Mouse (Mus musculus) adipocyte (in vitro differentiated cells): ENCODE measurements around the gene BC028528.
"Not testable (repeated sequence)": the region's sequence is repeated elsewhere in the genome, so short reads cannot be mapped to it uniquely, and the experiment has no call there.

Experiments
- DNase-seq: peaks from one replicate; pipeline ENCODE4 v3.0.0-alpha.2; 2016; ENCODE audit warnings: low spot score

BC028528 gene

DNA sequence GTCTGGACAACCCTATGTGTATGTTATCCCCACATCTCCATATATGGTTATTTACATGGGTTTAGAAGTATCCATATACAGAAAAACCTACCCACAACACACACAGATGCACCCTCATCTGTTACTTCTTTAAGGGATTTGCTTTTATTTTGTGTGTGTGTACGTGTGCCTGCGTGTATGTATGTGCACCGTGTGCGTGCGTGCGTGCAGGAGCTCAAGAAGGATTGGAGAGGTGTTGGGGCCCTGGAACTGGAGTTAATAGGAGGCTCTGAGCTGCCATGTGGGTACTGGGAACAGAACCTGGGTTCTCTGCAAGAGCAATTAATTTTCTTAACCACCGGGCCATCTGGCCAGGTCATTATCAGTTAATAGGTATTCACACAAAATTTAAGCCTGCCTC is 19.8 kb downstream of the BC028528 start:
- DNase-seq: no peak

- DNase-seq: peak; percentile 89
These were observed 20.4 kb downstream of the BC028528 start, which contains the start of gene Mrps21 for GRCm38 (mm10) chr3:95871392-95871867. Mrps21 (minus strand) TSS chr3:95871519.

GRCm38 (mm10) chr3:95870976-95871375 is 20.8 kb downstream of the BC028528 start:
- DNase-seq: no peak

GRCm38 (mm10) chr3:95867408-95867807 is 24.4 kb downstream of the BC028528 start:
- DNase-seq: no peak

- DNase-seq: no peak
These were observed 25.7 kb downstream of the BC028528 start for GRCm38 (mm10) chr3:95866071-95866470.

- no peak for DNase-seq
These were observed 26.2 kb downstream of the BC028528 start for GRCm38 (mm10) chr3:95865571-95865970.

DNA sequence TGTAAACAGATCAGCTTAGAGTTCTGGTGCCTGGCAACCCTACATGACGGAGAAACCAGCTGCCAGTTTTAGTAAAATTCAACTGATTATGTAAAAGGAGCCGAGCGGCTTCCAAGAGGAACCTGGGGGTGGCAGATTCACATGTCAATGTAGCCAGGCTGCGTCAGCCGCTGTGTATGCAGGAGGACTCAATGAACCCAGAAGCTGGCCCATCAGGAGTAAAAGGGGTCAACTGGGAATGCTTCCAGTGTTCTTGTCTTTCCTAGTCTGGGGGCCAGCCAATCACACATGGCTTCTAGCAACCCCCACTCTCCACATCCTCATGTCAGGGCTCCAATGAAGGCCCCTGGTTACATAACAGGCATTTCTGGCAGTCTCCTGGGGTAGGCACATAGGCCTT is 26.8 kb downstream of the BC028528 start:
- no peak for DNase-seq

DNA sequence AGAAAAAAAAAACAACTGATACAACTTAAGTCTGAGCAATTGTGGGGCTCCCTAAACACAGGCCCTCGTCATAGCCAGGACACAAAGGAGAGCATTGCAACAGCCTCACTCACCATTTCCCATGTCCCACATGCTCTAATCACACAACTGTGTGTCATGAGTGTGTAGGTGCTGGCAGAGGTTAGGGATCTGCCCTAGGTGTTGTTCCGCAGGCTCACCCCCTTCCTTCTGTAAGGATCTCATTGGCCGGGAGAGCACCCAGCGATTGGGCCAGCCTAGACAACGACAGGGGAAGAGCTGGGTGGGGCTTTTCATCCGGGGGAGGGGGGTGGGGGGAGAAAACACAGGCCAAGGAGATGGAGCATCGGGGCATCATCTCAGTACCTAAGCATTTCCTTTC is 28.2 kb downstream of the BC028528 start:
- DNase-seq: no peak

- DNase-seq: peak; percentile 71
These were observed 30.0 kb downstream of the BC028528 start for GRCm38 (mm10) chr3:95861796-95862195.

DNA sequence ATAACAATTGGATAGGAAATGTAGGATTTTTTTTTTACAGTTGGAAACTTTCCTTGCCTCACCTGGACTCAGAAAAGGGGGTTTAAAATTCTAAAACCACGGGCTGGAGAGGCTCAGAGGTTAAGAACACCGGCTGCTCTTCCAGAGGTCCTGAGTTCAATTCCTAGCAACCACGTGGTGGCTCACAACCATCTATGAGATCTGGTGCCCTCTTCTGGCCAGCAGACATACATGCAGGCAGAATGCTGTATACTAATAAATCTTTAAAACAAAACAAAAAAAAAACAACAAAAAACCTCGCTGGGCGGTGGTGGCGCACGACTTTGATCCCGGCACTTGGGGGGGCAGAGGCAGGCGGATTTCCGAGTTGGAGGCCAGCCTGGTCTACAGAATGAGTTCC is 30.6 kb downstream of the BC028528 start:
- no peak for DNase-seq

DNA sequence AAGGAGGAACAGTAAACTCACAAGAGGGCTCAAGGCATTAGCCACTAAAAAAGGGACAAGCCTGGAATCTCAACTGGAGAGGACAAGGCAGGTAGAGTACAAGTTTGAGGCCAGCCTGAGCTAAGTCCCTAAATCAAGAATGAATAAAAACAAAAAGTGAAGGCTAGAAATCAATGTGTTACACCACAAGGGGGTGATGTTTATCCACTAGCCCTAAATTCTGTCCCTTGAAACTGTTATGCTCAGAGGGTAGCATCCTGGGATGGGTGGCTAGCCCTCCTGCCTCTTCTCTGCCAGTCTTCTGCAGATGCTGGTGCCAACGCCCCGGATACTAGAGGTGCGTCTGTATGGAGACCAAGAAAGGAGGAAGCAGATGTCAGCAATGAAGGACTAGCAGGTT is 31.5 kb downstream of the BC028528 start:
- DNase-seq: no peak

DNA sequence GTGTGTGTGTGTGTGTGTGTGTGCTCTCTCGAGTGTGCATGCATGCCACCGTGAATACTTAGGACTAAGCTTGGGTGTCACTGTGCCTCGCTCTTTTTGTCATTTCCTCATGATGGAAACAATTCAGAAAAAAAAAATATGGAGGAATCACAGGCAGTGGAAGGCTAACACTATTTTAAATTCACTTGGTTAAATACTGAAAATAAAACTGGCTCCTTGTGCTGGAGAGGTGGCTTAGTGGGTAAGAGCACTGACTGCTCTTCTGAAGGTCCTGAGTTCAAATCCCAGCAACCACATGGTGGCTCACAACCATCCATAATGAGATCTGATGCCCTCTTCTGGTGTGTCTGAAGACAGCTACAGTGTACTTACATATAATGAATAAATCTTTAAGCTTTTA is 33.5 kb downstream of the BC028528 start:
- not testable (repeated sequence) for DNase-seq

DNA sequence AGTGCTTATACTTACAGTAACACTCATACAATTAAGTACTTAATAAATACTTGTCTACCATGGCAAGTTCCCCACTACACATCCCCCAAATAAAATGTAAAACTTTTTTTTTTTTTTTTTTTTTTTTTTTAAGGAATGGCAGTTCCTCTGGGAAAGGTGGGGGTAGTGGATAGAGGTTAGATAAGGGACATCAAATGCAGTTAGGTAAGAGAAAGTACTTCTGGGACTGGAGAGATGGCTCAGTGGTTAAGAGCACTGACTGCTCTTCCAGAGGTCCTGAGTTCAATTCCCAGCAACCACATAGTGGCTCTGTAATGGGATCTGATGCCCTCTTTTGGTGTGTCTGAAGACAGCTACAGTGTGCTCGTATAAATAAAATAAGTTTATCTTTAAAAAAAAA is 34.8 kb downstream of the BC028528 start:
- not testable (repeated sequence) for DNase-seq

DNA sequence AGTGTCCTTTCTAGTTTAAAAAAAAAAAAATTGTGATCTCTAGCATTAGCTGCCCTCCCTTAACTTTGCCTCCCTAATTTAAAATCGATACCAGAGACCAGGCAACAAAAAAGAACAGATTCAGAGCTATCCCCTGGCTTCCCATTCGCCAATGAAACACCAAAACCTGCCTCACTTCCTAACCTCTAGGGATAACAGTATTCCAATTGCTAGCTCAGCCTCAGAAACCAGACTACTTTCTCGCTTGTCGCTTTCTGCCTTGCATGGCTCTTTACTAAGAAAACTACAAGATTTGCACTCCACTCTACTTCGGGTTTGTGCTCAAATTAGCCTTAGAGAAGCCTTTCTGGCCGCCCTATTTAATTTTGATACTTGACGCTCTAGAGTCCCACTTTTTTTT is 35.7 kb downstream of the BC028528 start:
- DNase-seq: no peak

- DNase-seq: peak; percentile 93
These were observed 36.2 kb downstream of the BC028528 start, which contains the start of gene Prpf3 for GRCm38 (mm10) chr3:95855502-95856089. Prpf3 (minus strand) TSS chr3:95855885.

DNA sequence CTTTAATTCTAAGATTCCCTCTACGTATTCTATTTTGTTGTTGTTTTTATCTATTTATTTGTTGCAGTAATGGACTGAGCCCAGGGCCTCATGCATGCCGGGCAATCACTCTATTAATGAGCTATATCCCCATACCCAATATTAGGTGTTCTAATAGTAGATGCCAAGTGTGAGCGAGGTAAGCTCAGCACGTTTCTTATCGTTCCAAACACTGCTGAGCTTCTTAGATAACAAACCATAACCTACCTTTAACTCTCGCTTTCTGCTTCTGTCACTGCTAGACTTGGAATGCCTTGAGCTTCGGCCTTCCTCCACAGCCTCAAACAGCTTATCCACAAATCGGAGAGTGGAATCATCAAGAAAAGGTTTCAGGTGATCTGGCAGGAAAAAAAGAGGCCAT is 40.5 kb downstream of the BC028528 start:
- DNase-seq: no peak

DNA sequence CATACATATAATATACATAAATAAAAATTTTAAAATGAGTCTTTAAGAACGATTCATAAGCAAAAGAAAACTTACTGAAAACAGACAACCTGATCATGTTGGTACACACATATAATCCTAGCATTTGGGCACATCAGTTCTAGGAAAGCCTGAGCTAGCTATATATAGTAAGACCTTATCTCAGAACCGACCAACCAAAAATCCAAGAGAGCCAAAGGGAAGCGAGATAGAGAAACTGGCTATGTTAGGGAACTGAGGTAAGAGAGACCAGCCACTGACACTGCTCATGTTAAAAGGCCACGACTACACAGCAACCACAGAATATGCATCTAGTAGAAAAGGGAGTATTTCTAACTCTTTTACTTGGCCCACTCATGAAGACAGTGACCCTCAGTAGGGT is 41.2 kb downstream of the BC028528 start:
- no peak for DNase-seq

GRCm38 (mm10) chr3:95842503-95843214 is 49.1 kb downstream of the BC028528 start:
- DNase-seq: no peak

- no peak for DNase-seq
These were observed 52.6 kb downstream of the BC028528 start for GRCm38 (mm10) chr3:95839250-95839649.
